Mouse (Mus musculus) cerebellum, adult (tissue): ENCODE data around the gene Ube2ql1.
A peak's percentile ranks its signal among the peaks of the same experiment; 100 is the strongest.

ENCODE experiments used
- ATAC-seq: cut with Nextera tagmentation; 2 replicates; pipeline ENCODE4 v1.9.2; 2017; ENCODE audit warnings: mild to moderate bottlenecking, moderate library complexity, mixed read lengths; ENCODE audit not compliant: insufficient number of reproducible peaks, low FRiP score, low TSS enrichment

Ube2ql1 gene

GRCm38 (mm10) chr13:69739759-69740135, at the start of gene Ube2ql1:
Gene Ube2ql1, minus strand, starts transcription at chr13:69739889.
- ATAC-seq, result peak; percentile 76

GRCm38 (mm10) chr13:69788704-69789103, 49.0 kb upstream of the Ube2ql1 start:
- ATAC-seq, result no peak

- ATAC-seq, result no peak
These were observed 38.5 kb upstream of the Ube2ql1 start for GRCm38 (mm10) chr13:69778221-69778620.

- ATAC-seq, result no peak
These were observed 32.7 kb upstream of the Ube2ql1 start for GRCm38 (mm10) chr13:69772358-69772757.

- ATAC-seq, result no peak
These were observed 31.1 kb upstream of the Ube2ql1 start for GRCm38 (mm10) chr13:69770538-69771456.

GRCm38 (mm10) chr13:69768152-69768551, 28.5 kb upstream of the Ube2ql1 start:
- no peak for ATAC-seq

GRCm38 (mm10) chr13:69764646-69765045, 25.0 kb upstream of the Ube2ql1 start:
- no peak for ATAC-seq

- peak; percentile 96 for ATAC-seq
These were observed 21.7 kb upstream of the Ube2ql1 start for GRCm38 (mm10) chr13:69761393-69761792.

- no peak for ATAC-seq
These were observed 19.3 kb upstream of the Ube2ql1 start for GRCm38 (mm10) chr13:69758979-69759378.

- no peak for ATAC-seq
These were observed 13.2 kb upstream of the Ube2ql1 start for GRCm38 (mm10) chr13:69752875-69753274.

- ATAC-seq, result no peak
These were observed 11.8 kb upstream of the Ube2ql1 start for GRCm38 (mm10) chr13:69751510-69751909.

- no peak for ATAC-seq
These were observed 9.1 kb upstream of the Ube2ql1 start for GRCm38 (mm10) chr13:69748756-69749155.

GRCm38 (mm10) chr13:69740331-69741285, 919 bp upstream of the Ube2ql1 start:
- peak; percentile 50 for ATAC-seq

- peak; percentile 31 for ATAC-seq
These were observed 464 bp downstream of the Ube2ql1 start for GRCm38 (mm10) chr13:69739091-69739758.

GRCm38 (mm10) chr13:69738461-69738971, 1.2 kb downstream of the Ube2ql1 start:
- peak; percentile 13 for ATAC-seq

- ATAC-seq, result no peak
These were observed 2.1 kb downstream of the Ube2ql1 start for GRCm38 (mm10) chr13:69737444-69738185.

GRCm38 (mm10) chr13:69732636-69733035, 7.1 kb downstream of the Ube2ql1 start:
- ATAC-seq, result no peak

GRCm38 (mm10) chr13:69725376-69725775, 14.3 kb downstream of the Ube2ql1 start:
- no peak for ATAC-seq

GRCm38 (mm10) chr13:69721141-69721540, 18.5 kb downstream of the Ube2ql1 start:
- no peak for ATAC-seq
